Mouse (Mus musculus) heart, postnatal 0 days (tissue): ENCODE measurements around the gene Spem1. TPM values are rescaled to one million over a fixed set of nuclear protein-coding genes. Genes with fewer than 3 reads are reported as not detected.

Source experiments
- ATAC-seq: fragments of 200-750 bp; cut with Nextera tagmentation; 2 replicates; pipeline ENCODE4 v1.8.0; 2017; ENCODE audit warnings: low read depth, moderate number of reproducible peaks, moderate library complexity; ENCODE audit not compliant: insufficient read depth
- DNase-seq: peaks from one replicate; pipeline ENCODE4 v3.0.0-alpha.2; 2016; ENCODE audit warnings: low spot score
- H3K27ac ChIP-seq: fragments of 300-500 bp; sonication (generic); 2 replicates; pipeline ENCODE4 v1.5.1; 2014; ENCODE audit warnings: low read depth, mild to moderate bottlenecking
- H3K27me3 ChIP-seq: fragments of 300-500 bp; sonication (generic); 2 replicates; pipeline ENCODE4 v1.6.1; 2014; ENCODE audit warnings: low read length, mixed read lengths; ENCODE audit not compliant: control insufficient read depth, insufficient read depth
- H3K36me3 ChIP-seq: fragments of 300-500 bp; sonication (generic); replicated peaks from 2 replicates; pipeline ENCODE4 v1.6.1; 2014; ENCODE audit warnings: low read length, mixed read lengths; ENCODE audit not compliant: control insufficient read depth, insufficient read depth
- H3K4me1 ChIP-seq: fragments of 300-500 bp; sonication (generic); 2 replicates; pipeline ENCODE4 v1.6.1; 2014; ENCODE audit warnings: antibody characterized with exemption; ENCODE audit not compliant: control insufficient read depth, insufficient read depth
- H3K4me2 ChIP-seq: fragments of 300-500 bp; sonication (generic); 2 replicates; pipeline ENCODE4 v1.6.1; 2014; ENCODE audit warnings: low read depth, mild to moderate bottlenecking, low read length, moderate library complexity
- H3K4me3 ChIP-seq: fragments of 300-500 bp; sonication (generic); 2 replicates; pipeline ENCODE4 v1.5.1; 2014; ENCODE audit warnings: low read depth, low read length
- H3K9ac ChIP-seq: fragments of 300-500 bp; sonication (generic); replicated peaks from 2 replicates; pipeline ENCODE4 v1.6.1; 2014; ENCODE audit warnings: low read depth, low read length, mixed read lengths
- H3K9me3 ChIP-seq: fragments of 300-500 bp; sonication (generic); replicated peaks from 2 replicates; pipeline ENCODE4 v1.6.1; 2016; ENCODE audit warnings: low read length; ENCODE audit not compliant: control insufficient read depth
- CTCF ChIP-seq: IDR thresholded peaks from 2 replicates; pipeline ENCODE4 v1.5.1; 2016; ENCODE audit warnings: antibody characterized with exemption, control low read depth, low read depth
- EP300 ChIP-seq: IDR thresholded peaks from 2 replicates; pipeline ENCODE4 v1.6.1; 2016; ENCODE audit warnings: antibody characterized with exemption, low read depth
- WGBS: fragments of 180-500 bp; shearing (Covaris S2); extraction: QIAGEN DNeasy Blood & Tissue Kit; methylation state at CpG from one replicate; pipeline ENCODE4 v1.1.7; 2014; 5-methylcytosine and 5-hydroxymethylcytosine counted together
- polyA plus RNA-seq: library from polyadenylated mRNA; unstranded; fragments of >200 nt; fragmentation: Nextera tagmentation; extraction: Ambion mirVana; gene quantifications from 2 replicates; pipeline ENCODE4 v1.2.1, GENCODE M21; 2015
- total RNA-seq: library from RNA; depleted of rRNA; stranded (reverse); fragments of >200 nt; gene quantifications from 2 replicates; pipeline ENCODE4 v1.2.3, GENCODE M21; 2014; ENCODE audit warnings: low replicate concordance

Gene Spem1
- total and polyA plus RNA-seq, 2 experiments from 2014 or later: not detected

- no peak for DNase-seq
- Histone ChIP-seq H3K4me1 (peaks cover 43% of the 10 kb centered on the region), H3K4me3 (peak within 1 kb of the TSS; percentile 57)
These were observed 20.5 kb downstream of the Spem1 start, which contains the start of gene Fgf11 for GRCm38 (mm10) chr11:69801379-69801977. TSS of gene Fgf11 (minus strand) at chr11:69801857.

GRCm38 (mm10) chr11:69800392-69801197 is 21.4 kb downstream of the Spem1 start:
- peak; percentile 60 for DNase-seq
- Histone ChIP-seq H3K4me1 (peaks cover 43% of the 10 kb centered on the region), H3K27me3 (peaks cover 29% of the 10 kb centered on the region), H3K4me2 (peak overlapping the region; percentile 84), H3K27ac (no peak overlapping the region), H3K4me3 (peak overlapping the region; percentile 57), H3K9ac (peak overlapping the region; percentile 38; the same call in 1 of the 2 replicates), H3K9me3 (no peaks in the 10 kb centered on the region), H3K36me3 (no peaks in the 10 kb centered on the region)
- under 1% methylated on average over 36 of the region's 36 CpGs for WGBS
- ATAC-seq: peak; percentile 28; the same call in 1 of the 2 replicates
- TF ChIP-seq EP300: no peak
- no peak for TF ChIP-seq CTCF

More at GRCm38 (mm10) chr11:69801379-69801977, 20.5 kb downstream of the Spem1 start, which contains the start of gene Fgf11:
- Histone ChIP-seq H3K4me2 (peak within 1 kb of the TSS; percentile 84), H3K27me3 (peaks cover 29% of the 10 kb centered on the region), H3K9me3 (no peaks in the 10 kb centered on the region), H3K36me3 (no peaks in the 10 kb centered on the region), H3K27ac (peak within 1 kb of the TSS; percentile 18; the same call in 1 of the 2 replicates), H3K9ac (peak within 1 kb of the TSS; percentile 49; the same call in 1 of the 2 replicates)
- WGBS: 2% methylated on average over 33 of the region's 33 CpGs
- TF ChIP-seq CTCF: no peak
- TF ChIP-seq EP300: no peak
- no peak for ATAC-seq

- TF ChIP-seq EP300 (no peak), CTCF (no peak)
- ATAC-seq (no peak), DNase-seq (no peak)
- Histone ChIP-seq H3K27ac (no peak overlapping the region), H3K4me1 (peaks cover 43% of the 10 kb centered on the region), H3K4me3 (peak overlapping the region; percentile 57; the same call in 1 of the 2 replicates), H3K36me3 (no peaks in the 10 kb centered on the region), H3K4me2 (peak overlapping the region; percentile 84), H3K9me3 (no peaks in the 10 kb centered on the region), H3K9ac (no peak overlapping the region), H3K27me3 (peaks cover 24% of the 10 kb centered on the region)
- 7% methylated on average over 11 of the region's 11 CpGs for WGBS
These were observed 21.9 kb downstream of the Spem1 start for GRCm38 (mm10) chr11:69800138-69800391.

GRCm38 (mm10) chr11:69799394-69800137 is 22.4 kb downstream of the Spem1 start:
- Histone ChIP-seq H3K4me2 (0 out of 2 replicates have a peak overlapping the region, but pooled peaks have one; percentile 84), H3K4me3 (no peak overlapping the region), H3K9ac (no peak overlapping the region), H3K36me3 (no peaks in the 10 kb centered on the region), H3K27me3 (peaks cover 19% of the 10 kb centered on the region), H3K4me1 (peaks cover 40% of the 10 kb centered on the region), H3K27ac (no peak overlapping the region), H3K9me3 (no peaks in the 10 kb centered on the region)
- no peak for DNase-seq
- no peak for ATAC-seq
- TF ChIP-seq EP300 (no peak), CTCF (no peak)
- 38% methylated on average over 11 of the region's 12 CpGs for WGBS

GRCm38 (mm10) chr11:69797924-69798323 is 24.1 kb downstream of the Spem1 start:
- no peak overlapping the region for H3K27ac ChIP-seq
- TF ChIP-seq EP300 (no peak), CTCF (no peak)
- peaks cover 32% of the 10 kb centered on the region for H3K4me1 ChIP-seq
- ATAC-seq (no peak), DNase-seq (no peak)
- no peak overlapping the region for H3K4me3 ChIP-seq
- H3K9me3 ChIP-seq: no peaks in the 10 kb centered on the region
- H3K4me2 ChIP-seq: no peak overlapping the region
- no peak overlapping the region for H3K9ac ChIP-seq
- peaks cover 19% of the 10 kb centered on the region for H3K27me3 ChIP-seq
- no peaks in the 10 kb centered on the region for H3K36me3 ChIP-seq
- 77% methylated on average over 7 of the region's 7 CpGs for WGBS
